Mouse (Mus musculus): ENCODE results near the gene Ppp2r5d. TPM values are rescaled to one million over a fixed set of nuclear protein-coding genes. Genes with fewer than 3 reads are reported as not detected.

Gene Ppp2r5d
- polyA plus RNA-seq (2014; fragmentation: Nextera tagmentation; extraction: Ambion mirVana): 61.1 and 99.9 TPM in 2 replicates

- H3K27ac ChIP-seq (ENCODE audit: low read depth, low read length): peak within 1 kb of the TSS; percentile 94
- H3K9ac ChIP-seq (ENCODE audit: low read depth, low read length): peak within 1 kb of the TSS; percentile 90
- peaks cover 23% of the 10 kb centered on the region for H3K4me1 ChIP-seq (ENCODE audit: control insufficient read depth, insufficient read depth, low read length)
- no peaks in the 10 kb centered on the region for H3K27me3 ChIP-seq (ENCODE audit: control insufficient read depth, insufficient read depth, low read length)
- peak; percentile 95 for ATAC-seq (ENCODE audit: low FRiP score, low TSS enrichment)
- WGBS: under 1% methylated on average over 48 of the region's 48 CpGs
- peak within 1 kb of the TSS; percentile 71 for H3K4me2 ChIP-seq (replicated peaks; ENCODE audit: low read depth, low read length)
- no peaks in the 10 kb centered on the region for H3K9me3 ChIP-seq (ENCODE audit: control insufficient read depth, low read length)
- peak within 1 kb of the TSS; percentile 92 for H3K4me3 ChIP-seq (ENCODE audit: low read length)
- H3K36me3 ChIP-seq (ENCODE audit: control insufficient read depth, insufficient read depth, low read length): no peaks in the 10 kb centered on the region
Observed at GRCm38 (mm10) chr17:46704887-46705835, at the start of gene Ppp2r5d. Gene Ppp2r5d, minus strand, starts transcription at chr17:46705111.

GRCm38 (mm10) chr17:46751794-46752556 lies 47.1 kb upstream of the Ppp2r5d start, which contains the start of gene Cnpy3:
Gene Cnpy3, minus strand, starts transcription at chr17:46752214.
- WGBS: under 1% methylated on average over 56 of the region's 58 CpGs
- peak within 1 kb of the TSS; percentile 72 for H3K9ac ChIP-seq (ENCODE audit: low read depth, low read length)
- peak within 1 kb of the TSS; percentile 51 for H3K4me2 ChIP-seq (replicated peaks; ENCODE audit: low read depth, low read length)
- H3K27ac ChIP-seq (ENCODE audit: low read depth, low read length): peak within 1 kb of the TSS; percentile 87
- no peaks in the 10 kb centered on the region for H3K9me3 ChIP-seq (ENCODE audit: control insufficient read depth, low read length)
- peak; percentile 99 for ATAC-seq (ENCODE audit: low FRiP score, low TSS enrichment)
- H3K27me3 ChIP-seq (ENCODE audit: control insufficient read depth, insufficient read depth, low read length): no peaks in the 10 kb centered on the region
- H3K4me3 ChIP-seq (ENCODE audit: low read length): peak within 1 kb of the TSS; percentile 72
- peaks cover 4% of the 10 kb centered on the region; the same call in 1 of the 2 replicates for H3K36me3 ChIP-seq (ENCODE audit: control insufficient read depth, insufficient read depth, low read length)
- H3K4me1 ChIP-seq (ENCODE audit: control insufficient read depth, insufficient read depth, low read length): peaks cover 7% of the 10 kb centered on the region; the same call in 1 of the 2 replicates

GRCm38 (mm10) chr17:46751056-46751793 lies 46.3 kb upstream of the Ppp2r5d start:
- Histone ChIP-seq H3K27me3 (ENCODE audit: control insufficient read depth, insufficient read depth, low read length) (no peaks in the 10 kb centered on the region), H3K36me3 (ENCODE audit: control insufficient read depth, insufficient read depth, low read length) (peaks cover 7% of the 10 kb centered on the region; the same call in 1 of the 2 replicates), H3K4me2 (replicated peaks; ENCODE audit: low read depth, low read length) (peak overlapping the region; percentile 51), H3K9ac (ENCODE audit: low read depth, low read length) (peak overlapping the region; percentile 72), H3K27ac (ENCODE audit: low read depth, low read length) (peak overlapping the region; percentile 87), H3K4me1 (ENCODE audit: control insufficient read depth, insufficient read depth, low read length) (peaks cover 7% of the 10 kb centered on the region; the same call in 1 of the 2 replicates), H3K4me3 (ENCODE audit: low read length) (peak overlapping the region; percentile 72), H3K9me3 (ENCODE audit: control insufficient read depth, low read length) (no peaks in the 10 kb centered on the region)
- 19% methylated on average over 16 of the region's 16 CpGs for WGBS
- no peak for ATAC-seq (ENCODE audit: low FRiP score, low TSS enrichment)

GRCm38 (mm10) chr17:46750580-46750979 lies 45.7 kb upstream of the Ppp2r5d start:
- no peak for ATAC-seq (ENCODE audit: low FRiP score, low TSS enrichment)
- H3K4me3 ChIP-seq (ENCODE audit: low read length): peak overlapping the region; percentile 72; the same call in 1 of the 2 replicates

GRCm38 (mm10) chr17:46749282-46749681 lies 44.4 kb upstream of the Ppp2r5d start:
- Histone ChIP-seq H3K4me2 (replicated peaks; ENCODE audit: low read depth, low read length) (no peak overlapping the region), H3K27me3 (ENCODE audit: control insufficient read depth, insufficient read depth, low read length) (no peaks in the 10 kb centered on the region), H3K27ac (ENCODE audit: low read depth, low read length) (no peak overlapping the region), H3K4me1 (ENCODE audit: control insufficient read depth, insufficient read depth, low read length) (peaks cover 7% of the 10 kb centered on the region; the same call in 1 of the 2 replicates), H3K9ac (ENCODE audit: low read depth, low read length) (no peak overlapping the region), H3K9me3 (ENCODE audit: control insufficient read depth, low read length) (no peaks in the 10 kb centered on the region), H3K4me3 (ENCODE audit: low read length) (no peak overlapping the region), H3K36me3 (ENCODE audit: control insufficient read depth, insufficient read depth, low read length) (peaks cover 18% of the 10 kb centered on the region)
- ATAC-seq (ENCODE audit: low FRiP score, low TSS enrichment): no peak
- 93% methylated on average over 5 of the region's 5 CpGs for WGBS

More at GRCm38 (mm10) chr17:46750580-46750979, 45.7 kb upstream of the Ppp2r5d start:
- Histone ChIP-seq H3K36me3 (ENCODE audit: control insufficient read depth, insufficient read depth, low read length) (peaks cover 12% of the 10 kb centered on the region), H3K9me3 (ENCODE audit: control insufficient read depth, low read length) (no peaks in the 10 kb centered on the region), H3K9ac (ENCODE audit: low read depth, low read length) (peak overlapping the region; percentile 72; the same call in 1 of the 2 replicates), H3K4me2 (replicated peaks; ENCODE audit: low read depth, low read length) (peak overlapping the region; percentile 51; the same call in 1 of the 2 replicates), H3K27me3 (ENCODE audit: control insufficient read depth, insufficient read depth, low read length) (no peaks in the 10 kb centered on the region), H3K4me1 (ENCODE audit: control insufficient read depth, insufficient read depth, low read length) (peaks cover 7% of the 10 kb centered on the region; the same call in 1 of the 2 replicates), H3K27ac (ENCODE audit: low read depth, low read length) (no peak overlapping the region)
- WGBS: 93% methylated on average over 4 of the region's 4 CpGs

GRCm38 (mm10) chr17:46747806-46748205 lies 42.9 kb upstream of the Ppp2r5d start:
- Histone ChIP-seq H3K27me3 (ENCODE audit: control insufficient read depth, insufficient read depth, low read length) (no peaks in the 10 kb centered on the region), H3K4me2 (replicated peaks; ENCODE audit: low read depth, low read length) (no peak overlapping the region), H3K9ac (ENCODE audit: low read depth, low read length) (no peak overlapping the region), H3K36me3 (ENCODE audit: control insufficient read depth, insufficient read depth, low read length) (peaks cover 31% of the 10 kb centered on the region), H3K4me3 (ENCODE audit: low read length) (no peak overlapping the region), H3K4me1 (ENCODE audit: control insufficient read depth, insufficient read depth, low read length) (peaks cover 7% of the 10 kb centered on the region; the same call in 1 of the 2 replicates), H3K9me3 (ENCODE audit: control insufficient read depth, low read length) (no peaks in the 10 kb centered on the region), H3K27ac (ENCODE audit: low read depth, low read length) (no peak overlapping the region)
- ATAC-seq (ENCODE audit: low FRiP score, low TSS enrichment): no peak
- WGBS: 95% methylated on average over 2 of the region's 2 CpGs

- Histone ChIP-seq H3K27ac (ENCODE audit: low read depth, low read length) (no peak overlapping the region), H3K9ac (ENCODE audit: low read depth, low read length) (no peak overlapping the region), H3K27me3 (ENCODE audit: control insufficient read depth, insufficient read depth, low read length) (no peaks in the 10 kb centered on the region), H3K36me3 (ENCODE audit: control insufficient read depth, insufficient read depth, low read length) (peaks cover 37% of the 10 kb centered on the region), H3K9me3 (ENCODE audit: control insufficient read depth, low read length) (no peaks in the 10 kb centered on the region), H3K4me3 (ENCODE audit: low read length) (no peak overlapping the region), H3K4me1 (ENCODE audit: control insufficient read depth, insufficient read depth, low read length) (peaks cover 7% of the 10 kb centered on the region; the same call in 1 of the 2 replicates), H3K4me2 (replicated peaks; ENCODE audit: low read depth, low read length) (no peak overlapping the region)
- 83% methylated on average over 8 of the region's 8 CpGs for WGBS
- no peak for ATAC-seq (ENCODE audit: low FRiP score, low TSS enrichment)
Observed at GRCm38 (mm10) chr17:46747234-46747633, 42.3 kb upstream of the Ppp2r5d start.

- H3K4me2 ChIP-seq (replicated peaks; ENCODE audit: low read depth, low read length): no peak overlapping the region
- H3K36me3 ChIP-seq (ENCODE audit: control insufficient read depth, insufficient read depth, low read length): peaks cover 37% of the 10 kb centered on the region
- H3K9me3 ChIP-seq (ENCODE audit: control insufficient read depth, low read length): no peaks in the 10 kb centered on the region
- no peaks in the 10 kb centered on the region for H3K4me1 ChIP-seq (ENCODE audit: control insufficient read depth, insufficient read depth, low read length)
- H3K27me3 ChIP-seq (ENCODE audit: control insufficient read depth, insufficient read depth, low read length): no peaks in the 10 kb centered on the region
- no peak overlapping the region for H3K9ac ChIP-seq (ENCODE audit: low read depth, low read length)
- WGBS: 90% methylated on average over 2 of the region's 2 CpGs
- ATAC-seq (ENCODE audit: low FRiP score, low TSS enrichment): no peak
- no peak overlapping the region for H3K27ac ChIP-seq (ENCODE audit: low read depth, low read length)
- H3K4me3 ChIP-seq (ENCODE audit: low read length): no peak overlapping the region
Observed at GRCm38 (mm10) chr17:46745506-46745905, 40.6 kb upstream of the Ppp2r5d start.

Measured in kidney, embryonic 14.5 days (tissue).